Mouse (Mus musculus) kidney, embryonic 14.5 days (tissue): ENCODE measurements around the gene Kalrn. TPM values are rescaled to one million over a fixed set of nuclear protein-coding genes. Genes with fewer than 3 reads are reported as not detected.

ENCODE experiments used
- ATAC-seq: fragments of 200-750 bp; cut with Nextera tagmentation; 2 replicates; pipeline ENCODE4 v1.8.0; 2017; ENCODE audit warnings: moderate number of reproducible peaks, mild to moderate bottlenecking, moderate TSS enrichment, moderate library complexity; ENCODE audit not compliant: low FRiP score, low TSS enrichment
- H3K27ac ChIP-seq: fragments of 300-500 bp; sonication (generic); 2 replicates; pipeline ENCODE4 v1.5.1; 2014; ENCODE audit warnings: low read depth, mild to moderate bottlenecking, low read length, moderate library complexity, mixed read lengths
- H3K27me3 ChIP-seq: fragments of 300-500 bp; sonication (generic); 2 replicates; pipeline ENCODE4 v1.6.1; 2014; ENCODE audit warnings: mild to moderate bottlenecking, low read length; ENCODE audit not compliant: control insufficient read depth, insufficient read depth
- H3K36me3 ChIP-seq: fragments of 300-500 bp; sonication (generic); 2 replicates; pipeline ENCODE4 v1.6.1; 2014; ENCODE audit warnings: low read length, mixed read lengths; ENCODE audit not compliant: control insufficient read depth, insufficient read depth
- H3K4me1 ChIP-seq: fragments of 300-500 bp; sonication (generic); 2 replicates; pipeline ENCODE4 v1.6.1; 2014; ENCODE audit warnings: low read length, mixed read lengths; ENCODE audit not compliant: control insufficient read depth, insufficient read depth
- H3K4me2 ChIP-seq: fragments of 300-500 bp; sonication (generic); replicated peaks from 2 replicates; pipeline ENCODE4 v1.6.1; 2014; ENCODE audit warnings: low read depth, mild to moderate bottlenecking, low read length
- H3K4me3 ChIP-seq: fragments of 300-500 bp; sonication (generic); 2 replicates; pipeline ENCODE4 v1.5.1; 2014; ENCODE audit warnings: mild to moderate bottlenecking, low read length
- H3K9ac ChIP-seq: fragments of 300-500 bp; sonication (generic); 2 replicates; pipeline ENCODE4 v1.6.1; 2014; ENCODE audit warnings: low read depth, mild to moderate bottlenecking, low read length, moderate library complexity
- H3K9me3 ChIP-seq: fragments of 300-500 bp; sonication (generic); 2 replicates; pipeline ENCODE4 v1.6.1; 2016; ENCODE audit warnings: low read length; ENCODE audit not compliant: control insufficient read depth
- WGBS: fragments of 180-500 bp; shearing (Covaris S2); extraction: QIAGEN DNeasy Blood & Tissue Kit; methylation state at CpG from one replicate; pipeline ENCODE4 v1.1.7; 2014; 5-methylcytosine and 5-hydroxymethylcytosine counted together
- polyA plus RNA-seq: library from polyadenylated mRNA; unstranded; fragments of >200 nt; fragmentation: Nextera tagmentation; extraction: Ambion mirVana; gene quantifications from 2 replicates; pipeline ENCODE4 v1.2.1, GENCODE M21; 2014

Gene Kalrn
- polyA plus RNA-seq, 1 experiment from 2014 or later: 16.0 TPM

DNA sequence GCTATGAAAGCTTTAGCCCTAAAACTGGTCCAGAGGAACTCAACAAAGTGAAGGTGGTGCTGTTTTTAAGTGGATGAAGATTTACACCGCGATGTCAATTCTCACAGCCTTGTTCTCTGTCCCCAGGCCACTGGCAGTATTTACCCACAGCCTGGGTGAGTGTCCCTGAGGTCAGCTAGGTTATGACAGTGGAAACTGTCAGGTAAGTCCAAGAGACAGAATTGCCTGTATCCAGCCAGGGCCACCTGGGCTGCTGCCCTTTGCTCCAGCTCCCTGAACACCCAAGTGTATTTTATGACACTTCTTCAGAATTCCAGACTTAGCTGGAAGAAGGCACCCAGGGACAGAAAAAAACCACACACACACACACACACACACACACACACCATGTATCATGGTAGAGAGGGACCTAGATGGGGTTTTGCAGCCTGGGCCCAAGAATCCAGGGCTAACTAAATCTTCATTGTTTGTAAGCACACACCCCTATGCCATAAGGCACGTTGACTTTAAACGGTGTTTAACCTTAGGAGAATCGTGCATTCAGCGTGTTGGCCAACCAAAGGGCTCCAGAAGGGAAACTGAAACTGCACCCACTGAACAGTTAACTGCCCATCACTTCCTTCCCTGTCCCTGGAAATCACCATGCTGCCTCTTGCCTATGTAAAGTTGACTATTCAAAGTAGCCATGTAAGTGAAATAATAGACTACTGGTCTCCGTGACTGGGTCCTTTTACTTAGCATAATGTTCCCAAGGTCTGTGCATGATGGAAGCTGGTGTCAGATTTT, 462.3 kb downstream of the Kalrn start:
- H3K27me3 ChIP-seq: no peaks in the 10 kb centered on the region
- WGBS: 69% methylated on average over 7 of the region's 7 CpGs
- no peaks in the 10 kb centered on the region for H3K4me1 ChIP-seq
- ATAC-seq: no peak
- no peak overlapping the region for H3K4me2 ChIP-seq
- H3K27ac ChIP-seq: no peak overlapping the region
- H3K9me3 ChIP-seq: no peaks in the 10 kb centered on the region
- H3K36me3 ChIP-seq: no peaks in the 10 kb centered on the region; the same call in 1 of the 2 replicates
- no peak overlapping the region for H3K4me3 ChIP-seq
- H3K9ac ChIP-seq: no peak overlapping the region

GRCm38 (mm10) chr16:34104427-34104826, 468.9 kb downstream of the Kalrn start:
- H3K36me3 ChIP-seq: no peaks in the 10 kb centered on the region
- no peak for ATAC-seq
- H3K9ac ChIP-seq: no peak overlapping the region
- H3K9me3 ChIP-seq: no peaks in the 10 kb centered on the region
- H3K27me3 ChIP-seq: no peaks in the 10 kb centered on the region
- no peak overlapping the region for H3K4me3 ChIP-seq
- H3K4me1 ChIP-seq: no peaks in the 10 kb centered on the region
- WGBS: 89% methylated on average over 6 of the region's 6 CpGs
- H3K4me2 ChIP-seq: no peak overlapping the region
- no peak overlapping the region for H3K27ac ChIP-seq

GRCm38 (mm10) chr16:34102742-34103141, 470.6 kb downstream of the Kalrn start:
- H3K4me2 ChIP-seq: no peak overlapping the region
- ATAC-seq: no peak
- H3K4me3 ChIP-seq: no peak overlapping the region
- H3K27me3 ChIP-seq: no peaks in the 10 kb centered on the region
- no peaks in the 10 kb centered on the region for H3K9me3 ChIP-seq
- H3K27ac ChIP-seq: no peak overlapping the region
- 29% methylated on average over 5 of the region's 5 CpGs for WGBS
- H3K36me3 ChIP-seq: no peaks in the 10 kb centered on the region
- no peaks in the 10 kb centered on the region for H3K4me1 ChIP-seq
- no peak overlapping the region for H3K9ac ChIP-seq

DNA sequence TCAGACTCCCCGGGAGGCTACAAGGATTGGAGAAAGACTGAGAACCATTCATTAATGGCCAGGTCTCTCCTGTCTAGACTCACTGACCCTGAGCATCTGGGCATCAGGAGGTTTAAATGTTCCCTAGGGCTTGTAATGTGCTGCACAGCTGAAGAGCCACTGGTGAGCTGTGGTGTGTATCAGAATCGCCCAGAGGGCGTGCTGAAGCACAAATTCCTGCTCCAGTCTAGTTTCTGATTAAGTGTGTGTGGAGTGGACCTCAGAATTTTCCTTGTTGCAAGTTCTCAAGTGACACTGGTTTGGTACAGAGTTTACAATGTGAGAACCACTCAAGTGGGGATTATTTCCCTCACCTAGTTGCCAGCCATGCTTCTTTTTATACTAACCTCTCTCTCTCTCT, 473.5 kb downstream of the Kalrn start:
- Histone ChIP-seq H3K9ac (no peak overlapping the region), H3K9me3 (no peaks in the 10 kb centered on the region), H3K36me3 (no peaks in the 10 kb centered on the region), H3K4me2 (no peak overlapping the region), H3K4me1 (peaks cover 7% of the 10 kb centered on the region), H3K27me3 (no peaks in the 10 kb centered on the region), H3K4me3 (no peak overlapping the region), H3K27ac (no peak overlapping the region)
- ATAC-seq: no peak
- WGBS: 63% methylated on average over 3 of the region's 3 CpGs

DNA sequence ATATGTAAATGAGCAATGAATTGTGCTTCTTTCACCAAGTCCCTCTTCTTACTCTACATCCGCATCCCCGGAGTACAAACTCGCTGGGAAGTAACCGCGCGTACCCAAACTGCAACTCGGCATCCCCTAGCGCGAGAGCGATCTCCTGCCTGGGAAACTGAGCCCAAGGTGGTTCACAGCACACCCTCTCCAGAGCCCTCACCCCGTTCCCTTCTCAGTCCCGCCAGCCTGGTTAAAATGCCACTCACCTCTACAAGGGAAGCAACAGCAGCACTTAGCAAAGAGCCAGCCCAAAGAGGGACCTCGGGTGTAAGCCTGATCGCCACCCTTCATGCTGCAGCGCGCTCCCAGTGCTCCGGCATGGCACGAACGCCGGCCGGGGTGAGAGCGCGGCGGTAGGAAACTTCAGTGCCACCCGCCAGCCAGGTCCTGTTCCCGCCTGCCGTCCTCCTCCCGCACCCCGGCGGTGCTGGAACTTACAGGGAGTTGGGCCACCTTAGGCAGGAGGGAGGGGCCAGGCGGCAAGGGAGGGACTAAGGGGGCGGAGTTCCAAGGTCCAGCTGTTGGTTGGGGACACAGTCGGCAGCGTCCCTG, 477.7 kb downstream of the Kalrn start:
- Histone ChIP-seq H3K4me1 (peaks cover 15% of the 10 kb centered on the region), H3K4me3 (peak overlapping the region; percentile 45), H3K4me2 (peak overlapping the region; percentile 70), H3K36me3 (no peaks in the 10 kb centered on the region), H3K27me3 (no peaks in the 10 kb centered on the region), H3K27ac (peak overlapping the region; percentile 15; the same call in 1 of the 2 replicates), H3K9me3 (no peaks in the 10 kb centered on the region), H3K9ac (peak overlapping the region; percentile 51; the same call in 1 of the 2 replicates)
- ATAC-seq: peak; percentile 82
- WGBS: under 1% methylated on average over 34 of the region's 34 CpGs

- Histone ChIP-seq H3K4me3 (peak overlapping the region; percentile 45), H3K4me1 (peaks cover 15% of the 10 kb centered on the region), H3K27me3 (no peaks in the 10 kb centered on the region), H3K27ac (no peak overlapping the region), H3K9me3 (no peaks in the 10 kb centered on the region), H3K9ac (peak overlapping the region; percentile 51; the same call in 1 of the 2 replicates), H3K36me3 (no peaks in the 10 kb centered on the region), H3K4me2 (peak overlapping the region; percentile 70)
- no peak for ATAC-seq
- WGBS: under 1% methylated on average over 3 of the region's 3 CpGs
Measured at GRCm38 (mm10) chr16:34095093-34095465, 478.3 kb downstream of the Kalrn start.

DNA sequence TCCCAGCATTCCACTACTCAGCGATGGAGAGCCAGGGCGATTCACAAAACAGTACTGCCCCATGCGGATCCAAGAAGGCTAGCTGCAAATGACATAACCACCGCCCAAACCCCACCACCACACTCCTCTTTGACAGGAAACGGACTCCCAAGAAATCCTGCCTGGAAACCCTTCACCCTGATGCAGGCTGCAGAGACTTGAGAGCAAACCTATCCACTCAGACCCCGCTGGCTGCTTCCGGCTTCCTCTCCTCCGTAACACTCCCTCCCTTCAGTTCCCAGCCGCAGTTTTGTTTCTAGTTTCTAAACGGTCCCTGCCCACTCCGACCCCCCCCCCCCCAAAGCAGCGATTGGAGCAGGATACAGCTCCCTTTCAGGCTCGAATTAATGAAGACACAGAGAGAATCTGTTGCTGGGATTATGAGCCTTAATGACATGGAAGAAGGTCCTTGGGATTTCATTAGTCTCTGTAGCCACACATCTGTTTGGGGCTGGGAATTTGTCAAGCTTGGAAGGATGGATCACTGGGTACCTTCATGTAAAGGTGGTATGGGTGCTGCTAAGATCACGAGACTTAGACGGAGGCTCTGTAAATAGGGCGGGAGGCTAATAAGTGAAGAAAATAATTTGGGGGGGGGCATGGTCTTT, 478.8 kb downstream of the Kalrn start:
- under 1% methylated on average over 16 of the region's 16 CpGs for WGBS
- H3K4me2 ChIP-seq: peak overlapping the region; percentile 70
- peak overlapping the region; percentile 45 for H3K4me3 ChIP-seq
- ATAC-seq: peak; percentile 70
- H3K36me3 ChIP-seq: no peaks in the 10 kb centered on the region
- H3K9me3 ChIP-seq: no peaks in the 10 kb centered on the region
- H3K4me1 ChIP-seq: peaks cover 15% of the 10 kb centered on the region
- H3K9ac ChIP-seq: peak overlapping the region; percentile 46; the same call in 1 of the 2 replicates
- no peak overlapping the region; the same call in 1 of the 2 replicates for H3K27ac ChIP-seq
- H3K27me3 ChIP-seq: no peaks in the 10 kb centered on the region

GRCm38 (mm10) chr16:34093734-34094445, 479.4 kb downstream of the Kalrn start:
- Histone ChIP-seq H3K27me3 (no peaks in the 10 kb centered on the region), H3K4me1 (peaks cover 15% of the 10 kb centered on the region), H3K9me3 (no peaks in the 10 kb centered on the region), H3K27ac (no peak overlapping the region; the same call in 1 of the 2 replicates), H3K4me3 (peak overlapping the region; percentile 45), H3K36me3 (no peaks in the 10 kb centered on the region), H3K9ac (peak overlapping the region; percentile 46; the same call in 1 of the 2 replicates), H3K4me2 (peak overlapping the region; percentile 70)
- no peak for ATAC-seq
- 3% methylated on average over 14 of the region's 14 CpGs for WGBS
